Mouse (Mus musculus) megakaryocyte, embryonic 14.5 days (primary cell): ENCODE results near the gene B3gat2. TPM values are rescaled to one million over a fixed set of nuclear protein-coding genes. Genes with fewer than 3 reads are reported as not detected.

Experiments
- H3K27me3 ChIP-seq: replicated peaks from 2 replicates; pipeline ENCODE3; 2012; ENCODE audit warnings: inconsistent platforms
- H3K36me3 ChIP-seq: replicated peaks from 2 replicates; pipeline ENCODE3; 2012; ENCODE audit warnings: low read length, inconsistent platforms, mixed read lengths
- H3K4me1 ChIP-seq: 2 replicates; pipeline ENCODE4 v1.6.1; 2012; ENCODE audit warnings: inconsistent platforms
- H3K4me3 ChIP-seq: replicated peaks from 2 replicates; pipeline ENCODE3; 2012; ENCODE audit warnings: moderate library complexity, mild to moderate bottlenecking, inconsistent platforms
- H3K9me3 ChIP-seq: 2 replicates; pipeline ENCODE4 v1.6.1; 2012; ENCODE audit warnings: inconsistent platforms
- FLI1 ChIP-seq: IDR thresholded peaks from 2 replicates; pipeline ENCODE4 v1.6.1; 2012; ENCODE audit warnings: low read length, inconsistent platforms, mixed read lengths
- GATA1 ChIP-seq: IDR thresholded peaks from 3 replicates; pipeline ENCODE4 v1.6.1; 2012; ENCODE audit warnings: mixed read lengths, low read length, inconsistent platforms, borderline replicate concordance
- polyA plus RNA-seq: library from polyadenylated mRNA; stranded (reverse); fragments of >175 nt; gene quantifications from 2 replicates; pipeline ENCODE4 v1.2.3, GENCODE M21; 2012; ENCODE audit warnings: low replicate concordance; ENCODE audit not compliant: insufficient read depth

Gene B3gat2
- polyA plus RNA-seq, 1 experiment, result 0.01 TPM

- peaks cover 72% of the 10 kb centered on the region for H3K36me3 ChIP-seq
- H3K9me3 ChIP-seq, result no peaks in the 10 kb centered on the region
These were observed 99.4 kb downstream of the B3gat2 start for GRCm38 (mm10) chr1:23860944-23861343.

GRCm38 (mm10) chr1:23865566-23865965, 104.0 kb downstream of the B3gat2 start:
- Histone ChIP-seq H3K36me3 (peaks cover 68% of the 10 kb centered on the region), H3K4me3 (no peak overlapping the region), H3K9me3 (no peaks in the 10 kb centered on the region), H3K4me1 (peaks cover 33% of the 10 kb centered on the region), H3K27me3 (no peaks in the 10 kb centered on the region)
- TF ChIP-seq GATA1, result no peak
- no peak for TF ChIP-seq FLI1

More at GRCm38 (mm10) chr1:23860944-23861343, 99.4 kb downstream of the B3gat2 start:
- H3K4me1 ChIP-seq, result peaks cover 7% of the 10 kb centered on the region; the same call in 1 of the 2 replicates
- no peaks in the 10 kb centered on the region for H3K27me3 ChIP-seq
- H3K4me3 ChIP-seq, result no peak overlapping the region
- TF ChIP-seq GATA1 (no peak), FLI1 (no peak)

GRCm38 (mm10) chr1:23867350-23867862, 105.9 kb downstream of the B3gat2 start:
- no peak for TF ChIP-seq GATA1
- no peak for TF ChIP-seq FLI1
- no peaks in the 10 kb centered on the region for H3K27me3 ChIP-seq
- H3K36me3 ChIP-seq, result peaks cover 79% of the 10 kb centered on the region
- peaks cover 33% of the 10 kb centered on the region for H3K4me1 ChIP-seq
- H3K4me3 ChIP-seq, result no peak overlapping the region
- H3K9me3 ChIP-seq, result no peaks in the 10 kb centered on the region

GRCm38 (mm10) chr1:23872194-23872593, 110.6 kb downstream of the B3gat2 start:
- H3K9me3 ChIP-seq, result no peaks in the 10 kb centered on the region
- no peak overlapping the region for H3K4me3 ChIP-seq
- no peaks in the 10 kb centered on the region for H3K27me3 ChIP-seq
- TF ChIP-seq FLI1 (no peak), GATA1 (no peak)
- H3K36me3 ChIP-seq, result peaks cover 90% of the 10 kb centered on the region
- H3K4me1 ChIP-seq, result peaks cover 28% of the 10 kb centered on the region

GRCm38 (mm10) chr1:23882681-23883080, 121.1 kb downstream of the B3gat2 start:
- Histone ChIP-seq H3K27me3 (no peaks in the 10 kb centered on the region), H3K4me1 (peaks cover 33% of the 10 kb centered on the region), H3K4me3 (no peak overlapping the region), H3K36me3 (peaks cover 55% of the 10 kb centered on the region), H3K9me3 (no peaks in the 10 kb centered on the region)
- TF ChIP-seq FLI1 (no peak), GATA1 (no peak)

GRCm38 (mm10) chr1:23884087-23884668, 122.6 kb downstream of the B3gat2 start:
- no peak for TF ChIP-seq FLI1
- no peak for TF ChIP-seq GATA1
- Histone ChIP-seq H3K27me3 (no peaks in the 10 kb centered on the region), H3K4me3 (no peak overlapping the region), H3K36me3 (peaks cover 41% of the 10 kb centered on the region), H3K9me3 (no peaks in the 10 kb centered on the region), H3K4me1 (peaks cover 30% of the 10 kb centered on the region)

- no peak for TF ChIP-seq FLI1
- TF ChIP-seq GATA1, result no peak
- no peaks in the 10 kb centered on the region for H3K27me3 ChIP-seq
These were observed 123.4 kb downstream of the B3gat2 start for GRCm38 (mm10) chr1:23884914-23885313.

GRCm38 (mm10) chr1:23892072-23892471, 130.5 kb downstream of the B3gat2 start:
- Histone ChIP-seq H3K4me3 (no peak overlapping the region), H3K9me3 (no peaks in the 10 kb centered on the region), H3K4me1 (peaks cover 44% of the 10 kb centered on the region), H3K36me3 (peaks cover 31% of the 10 kb centered on the region), H3K27me3 (no peaks in the 10 kb centered on the region)
- TF ChIP-seq FLI1, result no peak

More at GRCm38 (mm10) chr1:23884914-23885313, 123.4 kb downstream of the B3gat2 start:
- no peaks in the 10 kb centered on the region for H3K9me3 ChIP-seq
- peaks cover 26% of the 10 kb centered on the region; the same call in 1 of the 2 replicates for H3K4me1 ChIP-seq
- H3K36me3 ChIP-seq, result peaks cover 33% of the 10 kb centered on the region
- no peak overlapping the region for H3K4me3 ChIP-seq

Other genes starting within 250 kb of the B3gat2 start
- 31.9 and 51.5 TPM in 2 replicates for gene Smap1, start 160.6 kb downstream of the B3gat2 start, polyA plus RNA-seq
- 1.8 TPM in 1 of 2 replicates, not detected in the other for gene Sdhaf4, start 243.9 kb downstream of the B3gat2 start, polyA plus RNA-seq